Mouse (Mus musculus) G1E (cell line): Measurements from ENCODE around the gene Fabp2.

Source experiments
- CTCF ChIP-seq: IDR thresholded peaks from 2 replicates; pipeline ENCODE4 v1.5.1; 2012; ENCODE audit warnings: low read depth, low read length, inconsistent platforms, mixed read lengths
- GATA1 ChIP-seq: IDR thresholded peaks from 2 replicates; pipeline ENCODE4 v1.6.1; 2012; ENCODE audit warnings: borderline replicate concordance, low read length, inconsistent platforms, mixed read lengths
- GATA2 ChIP-seq: IDR thresholded peaks from 2 replicates; pipeline ENCODE4 v1.6.1; 2012; ENCODE audit warnings: low read depth, low read length, inconsistent platforms, borderline replicate concordance
- POLR2AphosphoS5 ChIP-seq: IDR thresholded peaks from 2 replicates; pipeline ENCODE4 v1.6.1; 2012; ENCODE audit warnings: low read depth, low read length, inconsistent platforms; ENCODE audit not compliant: insufficient replicate concordance
- TAL1 ChIP-seq: conservative IDR thresholded peaks from 2 replicates; pipeline ENCODE4 v1.6.1; 2012; ENCODE audit warnings: low read depth, low read length, inconsistent platforms, mixed read lengths

DNA sequence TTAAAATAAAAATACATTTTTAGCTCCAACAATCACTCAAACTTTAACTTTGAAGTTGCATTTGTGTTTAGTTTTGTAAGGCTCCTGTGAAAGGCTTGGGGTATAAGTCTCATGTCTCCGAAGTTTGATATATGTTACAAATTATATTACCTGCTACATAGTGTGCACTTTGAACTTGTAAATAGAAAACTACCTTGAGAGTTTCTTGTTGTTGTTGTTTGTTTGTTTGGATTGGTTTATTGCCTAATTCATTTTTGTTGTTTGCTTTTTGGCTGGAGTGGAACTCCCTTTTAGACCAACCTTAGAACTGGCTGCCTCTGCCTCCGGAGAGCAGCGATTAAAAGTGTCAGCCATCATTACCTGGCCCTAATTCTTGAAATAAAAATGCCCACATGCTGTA is at the start of gene Fabp2:
- TF ChIP-seq CTCF (no peak), GATA1 (no peak), TAL1 (no peak), POLR2AphosphoS5 (no peak), GATA2 (no peak)
